Mouse (Mus musculus): Measurements from ENCODE around the gene Ufsp1. TPM values are rescaled to one million over a fixed set of nuclear protein-coding genes. Genes with fewer than 3 reads are reported as not detected.
A peak's percentile ranks its signal among the peaks of the same experiment; 100 is the strongest.

Gene Ufsp1
- total and polyA plus RNA-seq, 3 experiments, result 8.1 to 12.8 (median 8.8) TPM

- H3K27me3 ChIP-seq (ENCODE audit: control insufficient read depth, insufficient read depth, low read length), result no peaks in the 10 kb centered on the region
- peaks cover 7% of the 10 kb centered on the region for H3K4me1 ChIP-seq (ENCODE audit: control insufficient read depth, insufficient read depth, low read length)
- 4% methylated on average over 11 of the region's 11 CpGs for WGBS
- H3K9ac ChIP-seq (ENCODE audit: low read depth, low read length), result peak overlapping the region; percentile 59
- H3K36me3 ChIP-seq (ENCODE audit: control insufficient read depth, insufficient read depth, low read length), result no peaks in the 10 kb centered on the region
- H3K27ac ChIP-seq, result peak overlapping the region; percentile 94
- intact Hi-C loops (cut with DNase I), result loop anchor here (1.0 to 5.0 kb wide), 5 partner anchors 10 to 444 kb away; partner anchors contain the start of genes Plod3, Pop7 and Znhit1
- DNase-seq, result peak; percentile 70 to 79
- peak overlapping the region; percentile 49 for H3K4me3 ChIP-seq
- TF ChIP-seq EP300 (IDR thresholded peaks at IDR 0.05; ENCODE audit: insufficient read depth, low read depth, low read length) (peak; percentile 58), CTCF (IDR thresholded peaks at IDR 0.05) (no peak), POLR2A (IDR thresholded peaks at IDR 0.05; ENCODE audit: insufficient read depth, low read depth, low read length) (0 out of 2 replicates have a peak, but pooled peaks have one; percentile 14)
- no peaks in the 10 kb centered on the region for H3K79me2 ChIP-seq (replicated peaks; ENCODE audit: control insufficient read depth, insufficient read depth, low read length)
Observed at GRCm38 (mm10) chr5:137338663-137339289, 44.3 kb downstream of the Ufsp1 start.

GRCm38 (mm10) chr5:137339290-137339979, 45.0 kb downstream of the Ufsp1 start:
- Histone ChIP-seq H3K36me3 (ENCODE audit: control insufficient read depth, insufficient read depth, low read length) (no peaks in the 10 kb centered on the region), H3K27me3 (ENCODE audit: control insufficient read depth, insufficient read depth, low read length) (no peaks in the 10 kb centered on the region), H3K4me1 (ENCODE audit: control insufficient read depth, insufficient read depth, low read length) (peaks cover 7% of the 10 kb centered on the region), H3K79me2 (replicated peaks; ENCODE audit: control insufficient read depth, insufficient read depth, low read length) (no peaks in the 10 kb centered on the region), H3K9ac (ENCODE audit: low read depth, low read length) (peak overlapping the region; percentile 25), H3K27ac (peak overlapping the region; percentile 94), H3K4me3 (peak overlapping the region; percentile 49; the same call in 1 of the 2 replicates)
- TF ChIP-seq EP300 (IDR thresholded peaks at IDR 0.05; ENCODE audit: insufficient read depth, low read depth, low read length) (peak; percentile 86), POLR2A (IDR thresholded peaks at IDR 0.05; ENCODE audit: insufficient read depth, low read depth, low read length) (peak; percentile 52), CTCF (IDR thresholded peaks at IDR 0.05) (no peak)
- intact Hi-C loops (cut with DNase I), result loop anchor here (1.0 to 5.0 kb wide), 5 partner anchors 9 to 443 kb away; partner anchors contain the start of genes Plod3, Pop7 and Znhit1
- WGBS, result 19% methylated on average over 22 of the region's 22 CpGs
- peak; percentile 74 to 84 for DNase-seq

- intact Hi-C loops (cut with DNase I), result loop anchor here (10.0 kb wide), 1 partner anchor 375 kb away; the partner anchor contains the start of gene Cldn15
- peaks cover 10% of the 10 kb centered on the region for H3K4me1 ChIP-seq (ENCODE audit: control insufficient read depth, insufficient read depth, low read length)
- no peaks in the 10 kb centered on the region for H3K27me3 ChIP-seq (ENCODE audit: control insufficient read depth, insufficient read depth, low read length)
- no peaks in the 10 kb centered on the region for H3K79me2 ChIP-seq (replicated peaks; ENCODE audit: control insufficient read depth, insufficient read depth, low read length)
- H3K4me3 ChIP-seq, result no peak overlapping the region
- no peaks in the 10 kb centered on the region for H3K36me3 ChIP-seq (ENCODE audit: control insufficient read depth, insufficient read depth, low read length)
- no peak for DNase-seq
- H3K27ac ChIP-seq, result peak overlapping the region; percentile 94
- 60% methylated on average over 6 of the region's 6 CpGs for WGBS
- TF ChIP-seq POLR2A (IDR thresholded peaks at IDR 0.05; ENCODE audit: insufficient read depth, low read depth, low read length), result no peak
- TF ChIP-seq EP300 (IDR thresholded peaks at IDR 0.05; ENCODE audit: insufficient read depth, low read depth, low read length), result no peak
- TF ChIP-seq CTCF (IDR thresholded peaks at IDR 0.05), result no peak
- no peak overlapping the region for H3K9ac ChIP-seq (ENCODE audit: low read depth, low read length)
Observed at GRCm38 (mm10) chr5:137340222-137340621, 45.8 kb downstream of the Ufsp1 start.

GRCm38 (mm10) chr5:137342407-137343012, 48.1 kb downstream of the Ufsp1 start:
- Histone ChIP-seq H3K27me3 (ENCODE audit: control insufficient read depth, insufficient read depth, low read length) (no peaks in the 10 kb centered on the region), H3K79me2 (replicated peaks; ENCODE audit: control insufficient read depth, insufficient read depth, low read length) (no peaks in the 10 kb centered on the region), H3K9ac (ENCODE audit: low read depth, low read length) (no peak overlapping the region), H3K27ac (no peak overlapping the region), H3K36me3 (ENCODE audit: control insufficient read depth, insufficient read depth, low read length) (no peaks in the 10 kb centered on the region), H3K4me1 (ENCODE audit: control insufficient read depth, insufficient read depth, low read length) (peaks cover 12% of the 10 kb centered on the region), H3K4me3 (no peak overlapping the region)
- intact Hi-C loops (cut with DNase I), result loop anchor here (10.0 kb wide), 1 partner anchor 378 kb away; the partner anchor contains the start of gene Cldn15
- no peak for DNase-seq
- WGBS, result 56% methylated on average over 7 of the region's 7 CpGs
- TF ChIP-seq POLR2A (IDR thresholded peaks at IDR 0.05; ENCODE audit: insufficient read depth, low read depth, low read length), result no peak

- no peaks in the 10 kb centered on the region for H3K36me3 ChIP-seq (ENCODE audit: control insufficient read depth, insufficient read depth, low read length)
- intact Hi-C loops (cut with DNase I), result loop anchor here (10.0 kb wide), 1 partner anchor 379 kb away; the partner anchor contains the start of gene Cldn15
- DNase-seq, result no peak
- no peaks in the 10 kb centered on the region for H3K27me3 ChIP-seq (ENCODE audit: control insufficient read depth, insufficient read depth, low read length)
- no peak overlapping the region for H3K9ac ChIP-seq (ENCODE audit: low read depth, low read length)
- WGBS, result 97% methylated on average over 5 of the region's 5 CpGs
- H3K27ac ChIP-seq, result no peak overlapping the region
- TF ChIP-seq CTCF (IDR thresholded peaks at IDR 0.05) (no peak), POLR2A (IDR thresholded peaks at IDR 0.05; ENCODE audit: insufficient read depth, low read depth, low read length) (no peak), EP300 (IDR thresholded peaks at IDR 0.05; ENCODE audit: insufficient read depth, low read depth, low read length) (no peak)
- no peak overlapping the region for H3K4me3 ChIP-seq
- peaks cover 11% of the 10 kb centered on the region for H3K4me1 ChIP-seq (ENCODE audit: control insufficient read depth, insufficient read depth, low read length)
- no peaks in the 10 kb centered on the region for H3K79me2 ChIP-seq (replicated peaks; ENCODE audit: control insufficient read depth, insufficient read depth, low read length)
Observed at GRCm38 (mm10) chr5:137343412-137343811, 49.0 kb downstream of the Ufsp1 start.
